Mouse (Mus musculus): ENCODE measurements around the gene 4931428L18Rik. TPM values are rescaled to one million over a fixed set of nuclear protein-coding genes. Genes with fewer than 3 reads are reported as not detected.

The 4931428L18Rik gene
- polyA plus RNA-seq, 1 experiment from 2014 or later, result not detected

GRCm38 (mm10) chr1:31142288-31143094 lies 80.0 kb downstream of the 4931428L18Rik start:
- DNase-seq (ENCODE audit: low spot score) (no peak), ATAC-seq (replicated peaks; ENCODE audit: low FRiP score) (no peak)
- Histone ChIP-seq H3K27me3 (ENCODE audit: control insufficient read depth, insufficient read depth, low read length) (no peaks in the 10 kb centered on the region), H3K4me3 (ENCODE audit: low read depth, low read length) (no peak overlapping the region), H3K4me2 (ENCODE audit: low read depth, low read length, severe bottlenecking) (no peak overlapping the region), H3K9me3 (ENCODE audit: control insufficient read depth, low read length) (no peaks in the 10 kb centered on the region), H3K36me3 (ENCODE audit: control insufficient read depth, insufficient read depth, low read length) (no peaks in the 10 kb centered on the region), H3K9ac (ENCODE audit: low read length) (no peak overlapping the region), H3K27ac (ENCODE audit: low read depth, low read length) (no peak overlapping the region), H3K4me1 (replicated peaks; ENCODE audit: control insufficient read depth, insufficient read depth, low read length) (no peaks in the 10 kb centered on the region)
- 78% methylated on average over 8 of the region's 8 CpGs for WGBS

- WGBS, result 77% methylated on average over 3 of the region's 3 CpGs
- H3K4me3 ChIP-seq (ENCODE audit: low read depth, low read length), result no peak overlapping the region
- no peak overlapping the region for H3K27ac ChIP-seq (ENCODE audit: low read depth, low read length)
- H3K4me2 ChIP-seq (ENCODE audit: low read depth, low read length, severe bottlenecking), result no peak overlapping the region
- no peak for ATAC-seq (replicated peaks; ENCODE audit: low FRiP score)
- no peaks in the 10 kb centered on the region for H3K36me3 ChIP-seq (ENCODE audit: control insufficient read depth, insufficient read depth, low read length)
- no peaks in the 10 kb centered on the region for H3K27me3 ChIP-seq (ENCODE audit: control insufficient read depth, insufficient read depth, low read length)
- DNase-seq (ENCODE audit: low spot score), result no peak
- H3K9ac ChIP-seq (ENCODE audit: low read length), result no peak overlapping the region
- no peaks in the 10 kb centered on the region for H3K4me1 ChIP-seq (replicated peaks; ENCODE audit: control insufficient read depth, insufficient read depth, low read length)
- H3K9me3 ChIP-seq (ENCODE audit: control insufficient read depth, low read length), result no peaks in the 10 kb centered on the region
Observed at GRCm38 (mm10) chr1:31138387-31138786, 84.1 kb downstream of the 4931428L18Rik start.

- ATAC-seq (replicated peaks; ENCODE audit: low FRiP score), result no peak
- Histone ChIP-seq H3K4me1 (replicated peaks; ENCODE audit: control insufficient read depth, insufficient read depth, low read length) (no peaks in the 10 kb centered on the region), H3K4me2 (ENCODE audit: low read depth, low read length, severe bottlenecking) (no peak overlapping the region), H3K27me3 (ENCODE audit: control insufficient read depth, insufficient read depth, low read length) (no peaks in the 10 kb centered on the region), H3K36me3 (ENCODE audit: control insufficient read depth, insufficient read depth, low read length) (no peaks in the 10 kb centered on the region), H3K4me3 (ENCODE audit: low read depth, low read length) (no peak overlapping the region), H3K9ac (ENCODE audit: low read length) (no peak overlapping the region), H3K27ac (ENCODE audit: low read depth, low read length) (no peak overlapping the region), H3K9me3 (ENCODE audit: control insufficient read depth, low read length) (no peaks in the 10 kb centered on the region)
- DNase-seq (ENCODE audit: low spot score), result no peak
- WGBS, result 71% methylated on average over 4 of the region's 4 CpGs
Observed at GRCm38 (mm10) chr1:31113466-31113865, 109.0 kb downstream of the 4931428L18Rik start.

GRCm38 (mm10) chr1:31107961-31108360 lies 114.5 kb downstream of the 4931428L18Rik start:
- 88% methylated on average over 3 of the region's 3 CpGs for WGBS
- DNase-seq (ENCODE audit: low spot score) (no peak), ATAC-seq (replicated peaks; ENCODE audit: low FRiP score) (no peak)
- Histone ChIP-seq H3K9ac (ENCODE audit: low read length) (no peak overlapping the region), H3K27ac (ENCODE audit: low read depth, low read length) (no peak overlapping the region), H3K36me3 (ENCODE audit: control insufficient read depth, insufficient read depth, low read length) (no peaks in the 10 kb centered on the region), H3K4me1 (replicated peaks; ENCODE audit: control insufficient read depth, insufficient read depth, low read length) (no peaks in the 10 kb centered on the region), H3K4me3 (ENCODE audit: low read depth, low read length) (no peak overlapping the region), H3K9me3 (ENCODE audit: control insufficient read depth, low read length) (no peaks in the 10 kb centered on the region), H3K27me3 (ENCODE audit: control insufficient read depth, insufficient read depth, low read length) (no peaks in the 10 kb centered on the region), H3K4me2 (ENCODE audit: low read depth, low read length, severe bottlenecking) (no peak overlapping the region)

- DNase-seq (ENCODE audit: low spot score) (no peak), ATAC-seq (replicated peaks; ENCODE audit: low FRiP score) (no peak)
- 86% methylated on average over 12 of the region's 12 CpGs for WGBS
- no peak overlapping the region for H3K4me3 ChIP-seq (ENCODE audit: low read depth, low read length)
- no peak overlapping the region for H3K9ac ChIP-seq (ENCODE audit: low read length)
- no peak overlapping the region for H3K27ac ChIP-seq (ENCODE audit: low read depth, low read length)
- no peaks in the 10 kb centered on the region for H3K9me3 ChIP-seq (ENCODE audit: control insufficient read depth, low read length)
- no peaks in the 10 kb centered on the region for H3K4me1 ChIP-seq (replicated peaks; ENCODE audit: control insufficient read depth, insufficient read depth, low read length)
- H3K36me3 ChIP-seq (ENCODE audit: control insufficient read depth, insufficient read depth, low read length), result no peaks in the 10 kb centered on the region
- H3K4me2 ChIP-seq (ENCODE audit: low read depth, low read length, severe bottlenecking), result no peak overlapping the region
- H3K27me3 ChIP-seq (ENCODE audit: control insufficient read depth, insufficient read depth, low read length), result no peaks in the 10 kb centered on the region
Observed at GRCm38 (mm10) chr1:31102863-31103657, 119.4 kb downstream of the 4931428L18Rik start.

GRCm38 (mm10) chr1:31102280-31102679 lies 120.2 kb downstream of the 4931428L18Rik start:
- no peak overlapping the region for H3K27ac ChIP-seq (ENCODE audit: low read depth, low read length)
- H3K4me3 ChIP-seq (ENCODE audit: low read depth, low read length), result no peak overlapping the region
- no peaks in the 10 kb centered on the region for H3K27me3 ChIP-seq (ENCODE audit: control insufficient read depth, insufficient read depth, low read length)
- H3K9me3 ChIP-seq (ENCODE audit: control insufficient read depth, low read length), result no peaks in the 10 kb centered on the region
- DNase-seq (ENCODE audit: low spot score), result no peak
- WGBS, result 83% methylated on average over 2 of the region's 2 CpGs
- H3K4me2 ChIP-seq (ENCODE audit: low read depth, low read length, severe bottlenecking), result no peak overlapping the region
- no peak overlapping the region for H3K9ac ChIP-seq (ENCODE audit: low read length)
- no peaks in the 10 kb centered on the region for H3K36me3 ChIP-seq (ENCODE audit: control insufficient read depth, insufficient read depth, low read length)
- no peak for ATAC-seq (replicated peaks; ENCODE audit: low FRiP score)
- no peaks in the 10 kb centered on the region for H3K4me1 ChIP-seq (replicated peaks; ENCODE audit: control insufficient read depth, insufficient read depth, low read length)

GRCm38 (mm10) chr1:31097208-31097607 lies 125.3 kb downstream of the 4931428L18Rik start:
- Histone ChIP-seq H3K27ac (ENCODE audit: low read depth, low read length) (no peak overlapping the region), H3K27me3 (ENCODE audit: control insufficient read depth, insufficient read depth, low read length) (no peaks in the 10 kb centered on the region), H3K9ac (ENCODE audit: low read length) (no peak overlapping the region), H3K9me3 (ENCODE audit: control insufficient read depth, low read length) (no peaks in the 10 kb centered on the region), H3K4me2 (ENCODE audit: low read depth, low read length, severe bottlenecking) (no peak overlapping the region), H3K4me3 (ENCODE audit: low read depth, low read length) (no peak overlapping the region), H3K36me3 (ENCODE audit: control insufficient read depth, insufficient read depth, low read length) (no peaks in the 10 kb centered on the region), H3K4me1 (replicated peaks; ENCODE audit: control insufficient read depth, insufficient read depth, low read length) (no peaks in the 10 kb centered on the region)
- whole genome bisulfite sequencing, result 90% methylated on average over 3 of the region's 3 CpGs
- no peak for ATAC-seq (replicated peaks; ENCODE audit: low FRiP score)
- DNase-seq (ENCODE audit: low spot score), result no peak

GRCm38 (mm10) chr1:31096466-31096793 lies 126.1 kb downstream of the 4931428L18Rik start:
- no peaks in the 10 kb centered on the region for H3K4me1 ChIP-seq (replicated peaks; ENCODE audit: control insufficient read depth, insufficient read depth, low read length)
- H3K4me2 ChIP-seq (ENCODE audit: low read depth, low read length, severe bottlenecking), result no peak overlapping the region
- no peaks in the 10 kb centered on the region for H3K27me3 ChIP-seq (ENCODE audit: control insufficient read depth, insufficient read depth, low read length)
- DNase-seq (ENCODE audit: low spot score) (no peak), ATAC-seq (replicated peaks; ENCODE audit: low FRiP score) (no peak)
- WGBS, result 57% methylated on average over 2 of the region's 2 CpGs
- H3K9ac ChIP-seq (ENCODE audit: low read length), result no peak overlapping the region
- H3K9me3 ChIP-seq (ENCODE audit: control insufficient read depth, low read length), result no peaks in the 10 kb centered on the region
- H3K4me3 ChIP-seq (ENCODE audit: low read depth, low read length), result no peak overlapping the region
- H3K36me3 ChIP-seq (ENCODE audit: control insufficient read depth, insufficient read depth, low read length), result no peaks in the 10 kb centered on the region
- H3K27ac ChIP-seq (ENCODE audit: low read depth, low read length), result no peak overlapping the region
